Mouse (Mus musculus): ENCODE data around the gene Il1rap.

Il1rap gene

DNA sequence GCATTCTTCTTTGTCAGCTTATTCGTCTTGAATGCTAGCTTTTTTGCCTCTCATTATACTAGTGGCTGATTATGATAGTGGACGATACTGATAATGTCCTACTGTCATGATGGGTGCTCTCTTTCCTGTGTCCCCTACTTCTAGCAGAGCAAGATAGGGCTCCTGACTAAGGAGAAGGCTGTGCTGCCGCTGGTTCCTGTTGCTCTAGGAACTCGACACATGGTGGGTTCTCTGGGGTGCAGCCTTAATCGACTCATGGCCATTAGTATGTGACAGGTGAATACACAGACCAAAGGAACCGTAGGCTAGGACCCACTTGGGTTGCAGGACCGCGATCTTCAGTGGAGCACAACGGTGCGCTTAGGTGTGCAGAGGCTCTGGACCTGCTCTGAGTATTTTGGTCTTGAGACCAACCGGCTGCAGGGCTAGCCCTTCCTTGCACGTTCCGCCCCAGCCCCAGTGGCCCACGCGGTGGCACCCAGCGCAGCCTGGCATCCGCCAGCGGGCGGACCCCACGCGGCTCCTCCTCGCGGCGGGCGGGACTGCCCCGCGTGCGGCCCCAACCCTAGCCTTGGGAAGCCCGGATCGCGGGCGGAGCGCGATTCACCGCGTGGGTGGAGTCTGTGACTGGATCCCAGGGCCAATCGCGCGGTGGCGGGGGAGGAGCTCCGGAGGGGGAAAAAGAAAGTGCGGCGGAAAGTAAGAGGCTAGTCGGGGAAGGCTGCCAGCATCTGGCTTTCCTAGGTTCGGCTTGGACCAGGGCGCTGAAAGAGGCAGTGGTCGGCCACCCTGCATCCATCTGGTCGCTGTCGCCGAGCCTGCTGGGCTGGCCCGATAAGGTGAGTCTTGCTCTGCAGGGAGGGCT, at the start of gene Il1rap:
Il1rap (plus strand) TSS at position 657 of the 865 bp plus-strand sequence.
- DNase-seq = peak; percentile 81

DNA sequence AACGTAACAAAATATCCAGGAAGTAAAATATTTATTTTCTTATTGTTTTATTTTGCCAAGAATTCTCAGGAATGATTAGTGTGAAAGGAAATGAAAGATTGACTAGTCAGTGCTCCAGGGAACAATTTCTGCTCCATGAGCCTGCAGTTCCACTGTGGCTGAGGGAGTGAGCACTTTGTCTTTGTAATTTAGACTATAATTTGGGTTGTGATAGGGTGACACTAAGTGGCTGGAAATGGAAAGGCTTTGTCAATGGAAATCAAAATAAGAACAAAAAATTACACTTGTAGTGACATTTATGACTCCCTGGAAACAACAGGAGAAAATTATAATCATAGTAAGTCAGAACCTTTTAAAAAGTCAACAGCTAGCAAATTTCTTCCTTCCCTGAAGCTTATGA, 49.2 kb upstream of the Il1rap start:
- DNase-seq = no peak

DNA sequence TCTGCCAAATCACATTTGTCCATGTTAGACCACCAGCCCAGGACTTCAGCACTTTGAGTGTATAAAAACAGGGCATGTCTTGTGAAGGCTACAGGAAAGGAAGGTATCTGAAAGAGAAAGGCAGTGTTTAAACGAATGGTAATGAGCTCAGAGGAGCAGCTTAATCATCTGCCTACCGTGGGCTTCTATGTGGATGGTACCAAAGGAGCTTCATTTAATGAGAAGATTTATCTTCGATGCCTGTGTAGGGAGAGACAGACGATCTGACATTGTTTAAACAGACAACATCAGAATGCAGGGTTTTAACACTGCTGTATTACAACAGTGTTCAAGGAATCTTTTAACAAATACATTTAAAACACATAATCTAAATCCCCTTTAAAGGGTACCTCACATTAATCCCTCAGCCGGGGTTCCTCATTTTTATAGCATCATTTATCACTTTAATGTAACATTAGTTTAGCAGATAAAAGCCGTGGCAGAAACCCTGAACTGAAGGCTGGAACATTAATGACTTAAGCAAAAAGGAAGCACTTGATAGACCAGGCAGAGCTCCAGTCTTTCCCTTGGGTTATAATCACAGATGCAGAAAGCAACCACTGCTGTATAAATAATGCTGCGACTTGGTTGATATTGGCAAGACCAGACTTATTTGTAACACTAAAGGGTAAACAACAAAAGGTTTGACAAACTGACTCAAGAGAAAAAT, 35.2 kb upstream of the Il1rap start:
- no peak for DNase-seq

DNA sequence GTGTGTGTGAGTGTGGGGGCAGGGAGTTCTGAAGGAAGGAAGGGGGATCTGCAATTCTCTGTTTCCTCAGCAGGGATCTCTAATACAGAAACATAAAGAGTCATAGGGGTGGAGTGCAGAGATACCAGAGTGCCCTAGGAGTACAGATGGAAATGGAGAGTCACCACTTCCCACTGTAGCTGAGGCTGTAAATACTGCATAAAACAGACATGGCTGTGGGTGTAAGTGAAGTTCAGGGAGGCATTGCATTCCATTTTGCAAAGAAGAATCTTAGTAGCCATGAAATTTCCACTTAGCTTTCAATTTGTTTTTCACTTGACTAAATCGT, 34.7 kb upstream of the Il1rap start:
- DNase-seq = no peak

DNA sequence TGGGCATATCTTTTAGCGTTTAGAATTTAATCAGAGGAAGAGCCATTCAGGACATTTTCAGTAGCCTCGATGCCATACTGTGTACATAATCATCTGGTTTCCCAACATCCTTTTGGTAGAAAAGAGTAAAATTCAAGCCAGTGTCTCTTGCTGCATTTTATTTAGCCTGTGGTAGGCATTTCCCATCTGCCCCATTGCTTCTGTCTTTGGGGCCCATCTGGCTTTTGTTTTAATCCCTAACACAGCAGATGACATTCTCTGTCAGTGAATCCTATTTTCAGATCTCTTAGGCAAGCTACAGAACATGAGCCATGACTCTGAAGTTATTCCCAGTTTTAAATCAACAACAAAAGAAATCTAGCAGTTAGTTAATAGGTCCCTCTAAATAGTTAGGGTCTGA, 32.3 kb upstream of the Il1rap start:
- DNase-seq = no peak

DNA sequence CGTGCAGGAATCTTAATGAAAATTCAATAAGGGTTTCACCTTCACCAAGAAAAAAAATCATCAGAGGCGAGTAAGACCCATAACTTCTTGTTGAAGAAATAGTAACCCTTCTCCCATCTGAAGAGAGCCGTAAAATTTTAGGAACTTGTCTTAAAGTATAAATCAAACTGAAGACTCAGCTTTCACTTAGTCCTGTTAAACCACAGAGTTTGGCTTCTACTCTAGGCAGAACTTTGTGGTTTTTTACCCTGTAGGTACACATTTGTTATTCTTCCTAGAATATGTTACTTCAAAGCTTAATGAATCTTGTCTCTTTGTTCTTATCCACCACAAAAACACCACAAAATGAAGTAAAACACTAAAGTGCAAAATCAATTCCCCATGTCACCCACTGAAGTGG, 29.3 kb upstream of the Il1rap start:
- no peak for DNase-seq

DNA sequence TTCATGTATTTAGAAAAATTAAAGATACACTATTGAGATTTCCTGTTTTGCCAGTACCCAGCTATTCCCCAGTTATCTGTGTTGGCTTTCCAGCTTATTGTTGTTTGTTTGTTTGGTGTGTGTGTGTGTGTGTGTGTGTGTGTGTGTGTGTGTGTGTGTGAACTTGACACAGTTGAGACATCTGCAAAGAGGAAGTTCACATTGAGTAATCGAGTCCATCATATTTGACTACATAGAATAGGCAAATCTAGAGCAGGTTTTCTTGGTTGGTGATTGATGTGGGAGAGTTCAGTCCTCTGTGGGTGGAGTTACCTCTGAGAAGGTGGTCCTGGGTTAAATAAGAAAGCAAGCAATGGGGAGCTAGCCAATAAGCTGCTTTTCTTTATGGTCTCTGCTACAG, 22.7 kb upstream of the Il1rap start:
- DNase-seq = no peak

DNA sequence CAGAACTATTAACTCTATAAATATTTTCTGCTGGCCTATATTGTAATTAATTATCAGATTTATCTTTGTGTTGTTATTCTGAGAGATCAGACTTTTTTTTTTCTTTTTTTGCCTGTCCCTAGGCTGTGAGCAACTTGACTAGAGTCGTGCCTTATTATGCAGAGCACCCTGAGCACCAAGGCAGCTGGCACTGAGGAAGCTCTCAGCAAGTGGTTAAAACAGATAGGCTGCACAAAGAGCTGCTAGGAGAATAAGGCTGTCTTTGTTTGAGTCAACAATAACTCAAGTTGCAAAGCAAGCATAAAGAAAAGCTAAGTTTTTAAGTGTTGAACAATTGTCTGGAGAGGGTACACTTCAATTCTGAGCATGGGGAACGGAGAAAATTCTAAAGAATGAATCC, 19.8 kb upstream of the Il1rap start:
- no peak for DNase-seq

DNA sequence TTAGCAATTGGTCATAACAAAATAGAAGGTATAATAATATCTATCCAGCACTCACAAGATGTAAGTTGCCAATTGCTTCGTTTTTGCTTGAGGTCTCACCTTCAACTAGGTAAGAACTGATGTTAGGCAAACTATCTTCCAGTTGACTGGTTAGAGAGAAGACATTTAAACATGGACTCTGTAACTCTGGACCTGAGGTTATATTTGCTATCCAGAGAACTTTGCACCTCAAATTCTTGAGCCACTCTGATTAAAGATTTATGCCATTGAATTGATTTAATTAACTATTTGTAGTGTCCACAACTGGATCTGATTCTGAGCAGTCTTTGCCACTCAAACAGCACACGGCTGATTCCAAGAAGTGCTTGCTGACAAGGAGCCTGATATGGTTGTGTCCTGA, 18.7 kb upstream of the Il1rap start:
- DNase-seq = no peak

DNA sequence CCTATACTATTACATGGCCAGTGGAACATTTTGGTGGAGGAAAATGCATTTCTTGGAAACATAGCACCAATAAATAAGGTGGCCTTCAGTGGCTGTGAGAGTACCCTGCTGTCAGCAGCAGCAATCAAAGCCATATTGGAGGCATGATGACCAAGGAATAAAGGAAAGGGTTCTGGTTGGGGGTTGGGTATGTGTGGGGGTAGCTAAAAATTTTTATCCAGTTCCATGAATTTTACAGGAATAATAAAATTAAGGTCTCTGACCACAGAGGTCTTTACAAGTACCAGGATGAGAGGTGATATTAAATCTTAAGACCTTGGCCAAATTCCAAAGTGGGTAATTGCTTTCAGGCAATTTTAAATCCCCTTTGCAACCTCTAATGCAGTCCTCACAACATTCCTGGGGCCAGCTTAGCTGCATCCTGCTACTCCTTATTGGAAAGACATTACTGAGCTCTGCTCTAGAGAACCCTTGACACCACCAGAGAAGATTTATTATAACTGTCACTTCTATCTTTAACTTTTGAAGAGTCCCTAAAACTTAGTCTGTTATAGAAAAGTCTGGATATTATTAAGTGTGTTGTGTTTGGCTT, 12.0 kb upstream of the Il1rap start:
- no peak for DNase-seq

DNA sequence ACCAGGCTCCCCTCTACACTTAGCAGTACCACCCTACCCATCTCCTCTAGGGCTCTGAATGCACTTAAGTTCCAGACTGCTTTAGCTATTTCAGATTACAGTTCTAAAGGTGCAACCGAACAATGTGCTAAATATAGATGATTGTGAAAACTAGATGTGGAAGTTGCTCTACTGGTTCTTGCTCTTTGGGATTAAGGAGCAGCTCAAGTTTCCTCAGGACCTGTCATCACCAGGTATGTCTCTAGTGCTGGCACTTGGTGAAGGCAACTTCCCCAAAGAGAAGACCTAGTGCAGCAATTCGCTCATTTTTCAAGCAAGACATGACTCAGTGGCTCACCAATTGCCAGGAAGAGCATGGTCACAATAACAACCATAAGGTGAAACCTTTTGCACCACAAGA, 9.7 kb upstream of the Il1rap start:
- DNase-seq = no peak

DNA sequence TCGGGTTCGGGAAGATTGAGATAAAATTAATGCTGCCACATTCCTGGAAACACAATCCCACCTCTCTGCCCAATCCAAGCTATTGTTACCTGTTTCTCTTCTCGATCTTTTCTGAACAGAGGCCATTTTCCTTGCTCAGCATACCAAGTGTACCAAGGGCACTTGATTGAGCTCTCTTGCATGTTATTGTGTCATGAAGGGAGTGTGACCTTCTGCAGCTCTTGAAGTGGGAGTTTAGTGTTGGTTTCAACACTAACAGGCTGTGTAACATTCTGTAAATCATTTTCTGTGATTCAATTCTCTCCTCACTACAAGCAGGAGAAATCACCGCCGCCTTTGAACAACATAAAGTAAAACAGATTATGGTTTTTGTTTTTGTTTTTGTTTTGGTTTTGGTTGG, 7.3 kb upstream of the Il1rap start:
- DNase-seq = no peak

DNA sequence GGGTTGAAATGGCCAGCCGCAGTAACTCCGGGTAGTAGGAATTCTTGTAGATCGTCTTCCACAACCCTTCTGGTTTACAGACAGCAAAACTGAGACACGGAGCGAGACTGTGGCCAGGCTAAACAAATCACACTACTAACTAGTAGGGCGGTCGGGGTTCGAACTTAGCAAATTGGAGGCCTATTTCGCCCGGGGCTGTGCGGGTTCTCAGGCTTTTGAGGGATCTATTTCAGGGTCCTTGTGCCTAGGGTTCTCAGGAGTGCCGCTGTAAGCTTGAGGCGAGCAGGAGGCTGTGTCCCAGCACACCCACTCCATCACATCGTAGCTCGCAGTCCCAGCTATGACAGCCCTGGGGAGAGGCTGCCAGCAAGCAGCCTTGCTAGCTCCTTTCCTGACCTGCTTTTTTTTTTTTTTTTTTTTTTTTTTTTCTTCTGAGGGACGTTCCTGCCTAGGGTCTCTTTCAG, 441 bp downstream of the Il1rap start:
- no peak for DNase-seq

DNA sequence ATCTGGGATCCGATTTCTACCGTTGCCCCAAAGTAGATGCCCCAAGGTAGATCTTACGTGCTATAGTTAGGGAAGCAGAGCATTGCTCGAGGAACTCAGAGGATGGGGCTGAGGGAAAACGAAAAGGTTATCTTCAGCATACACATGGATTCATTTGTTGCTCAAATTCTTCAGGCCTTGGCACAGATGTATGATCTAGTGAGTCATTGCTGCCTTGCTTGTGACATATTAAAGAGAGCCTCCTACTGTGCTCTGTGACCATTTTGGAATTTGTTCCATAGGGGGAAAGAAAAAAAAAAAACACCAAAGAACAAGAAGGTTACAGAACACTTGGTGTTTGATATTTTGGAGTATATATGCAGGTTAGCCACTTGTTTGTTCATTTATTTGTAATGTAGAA, 4.3 kb downstream of the Il1rap start:
- no peak for DNase-seq

DNA sequence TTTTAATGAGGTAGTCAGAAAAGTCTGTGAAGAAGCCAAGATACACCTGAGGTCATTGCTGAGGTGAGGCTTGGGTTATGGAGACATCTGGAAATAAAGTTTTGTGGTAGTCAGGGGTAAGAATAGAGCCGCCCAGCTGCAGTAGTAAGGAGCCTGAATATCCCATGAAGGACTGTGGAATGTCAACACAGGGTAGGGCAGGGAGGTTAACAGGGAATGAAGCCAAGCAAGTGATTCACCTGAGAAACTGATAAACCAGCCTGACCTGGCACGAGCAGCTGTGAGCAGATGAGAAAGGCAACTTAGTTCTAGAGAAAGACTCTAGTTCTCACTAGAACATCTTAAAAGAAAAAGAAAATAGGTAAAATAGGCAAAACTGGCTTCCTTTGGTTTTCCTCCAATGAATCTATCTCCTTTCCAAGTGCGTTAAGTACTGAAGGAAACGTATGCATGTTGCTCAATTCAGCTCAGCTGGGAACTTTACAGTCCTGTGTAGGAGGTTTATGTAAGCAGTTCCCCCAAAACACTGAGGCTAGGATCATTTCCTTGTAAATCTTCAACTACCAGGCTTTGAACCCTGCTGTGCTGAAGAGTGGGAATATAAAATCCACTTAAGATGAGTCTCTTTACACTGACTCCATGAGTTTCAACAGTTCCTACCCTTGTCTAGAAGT, 9.5 kb downstream of the Il1rap start:
- DNase-seq = no peak

DNA sequence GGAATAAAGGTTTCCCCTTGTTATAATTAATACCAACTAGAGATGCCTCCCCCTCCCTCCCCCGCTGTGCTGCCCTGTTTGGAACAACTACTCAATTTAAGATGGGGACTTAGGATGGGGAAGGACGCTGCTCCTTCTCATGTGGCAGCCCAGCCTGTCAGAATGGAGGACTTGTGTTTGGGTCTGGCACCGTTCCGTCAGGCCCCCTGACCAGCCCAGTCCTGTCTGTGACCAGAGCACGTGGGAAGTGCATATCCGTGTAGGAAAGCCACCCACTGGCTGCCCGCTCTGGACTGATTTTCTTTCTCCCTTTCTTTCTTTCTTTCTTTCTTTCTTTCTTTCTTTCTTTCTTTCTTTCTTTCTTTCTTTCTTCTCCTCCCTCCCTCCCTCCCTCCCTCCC, 14.9 kb downstream of the Il1rap start:
- DNase-seq = no peak

DNA sequence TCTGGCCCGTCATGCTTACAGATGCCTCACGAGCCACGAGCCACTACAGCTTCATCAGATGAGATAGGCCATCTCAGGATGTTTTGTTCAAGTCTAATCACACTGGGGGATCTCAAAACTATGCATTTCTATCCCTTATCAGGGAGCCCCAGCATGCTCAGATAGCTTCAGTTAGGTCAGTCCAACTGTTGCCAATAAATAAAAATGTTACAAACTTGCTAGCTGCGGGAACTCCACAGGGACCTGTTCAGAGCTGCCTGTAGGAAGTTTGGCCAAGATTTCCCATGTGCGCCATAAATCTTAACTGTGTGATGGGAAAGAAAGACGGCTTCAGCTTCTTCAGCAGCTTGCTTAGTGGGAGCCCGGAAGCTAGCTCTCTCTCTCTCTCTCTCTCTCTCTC, 15.8 kb downstream of the Il1rap start:
- no peak for DNase-seq

DNA sequence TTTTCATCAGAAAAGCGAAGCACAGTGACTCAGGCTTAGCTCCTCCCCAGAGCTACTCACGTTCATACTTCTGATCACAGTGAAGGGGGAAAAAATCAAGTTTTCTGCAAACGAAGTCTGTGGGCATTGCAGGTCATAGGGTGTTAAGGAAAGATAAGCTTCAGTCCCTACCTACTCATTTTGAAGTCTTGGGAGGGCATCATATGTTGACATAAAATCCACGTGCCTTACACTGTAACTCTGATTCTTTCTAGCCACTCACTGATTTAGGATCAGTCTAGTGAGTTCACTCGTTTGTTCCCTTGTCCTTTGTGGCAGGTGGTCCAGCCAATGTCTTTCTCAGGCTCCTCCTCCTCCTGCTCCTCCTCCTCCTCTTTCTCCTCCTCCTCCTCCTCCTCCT, 17.1 kb downstream of the Il1rap start:
- no peak for DNase-seq

DNA sequence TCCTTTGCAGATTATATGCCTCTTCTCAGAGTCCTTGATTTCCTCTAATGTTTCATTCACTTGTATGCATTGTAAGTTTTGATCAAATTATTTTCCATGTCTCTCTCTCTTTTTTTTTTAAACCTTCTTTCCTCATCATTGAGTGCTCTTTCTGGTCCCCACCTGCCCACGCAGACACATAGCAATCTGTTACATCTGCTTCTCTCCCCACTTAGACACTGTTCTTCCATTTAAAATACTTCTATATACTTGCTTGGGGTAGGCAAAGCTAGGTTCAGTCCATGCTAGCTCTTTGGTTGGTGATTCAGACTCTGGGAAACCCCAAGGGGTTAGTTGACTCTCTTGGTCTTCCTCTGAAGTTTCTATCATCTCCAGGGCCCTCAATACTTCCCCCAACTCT, 20.0 kb downstream of the Il1rap start:
- DNase-seq = no peak

DNA sequence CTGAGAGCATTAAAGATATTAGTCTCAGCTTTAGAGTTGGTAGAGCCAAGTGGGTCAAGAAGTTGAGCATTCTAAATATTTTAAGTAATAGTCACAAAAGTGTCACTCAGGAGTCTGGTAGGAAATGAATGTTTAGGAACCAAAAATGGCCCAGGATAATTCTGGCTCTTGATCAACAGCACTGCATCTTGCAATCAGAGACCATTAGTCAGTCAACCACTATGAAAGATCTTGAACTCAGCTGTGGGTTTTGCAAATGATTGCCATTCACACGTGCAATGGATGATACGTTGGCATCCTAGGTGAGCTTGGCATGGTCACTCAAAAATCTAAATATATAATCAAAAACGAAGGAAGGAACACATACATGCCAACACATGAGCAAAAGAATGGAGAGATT, 23.1 kb downstream of the Il1rap start:
- DNase-seq = no peak

DNA sequence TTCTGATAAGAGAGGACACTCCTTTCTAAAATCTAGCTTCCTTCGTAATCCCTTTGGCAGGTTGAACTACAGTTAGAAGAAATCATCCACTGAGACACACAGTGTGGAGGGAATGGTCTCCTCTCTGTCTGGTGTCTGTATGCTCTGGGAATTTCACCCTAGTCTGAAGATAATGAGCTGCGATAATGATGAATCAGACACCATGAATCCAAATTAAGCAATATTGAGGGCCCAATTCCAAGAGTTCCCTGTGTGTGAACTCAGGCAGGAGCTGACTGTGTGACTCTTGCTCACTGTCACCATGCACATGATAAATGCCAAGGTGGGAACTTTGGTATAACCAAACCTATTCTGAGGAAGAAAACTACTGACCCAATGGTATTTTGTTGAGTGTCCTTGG, 26.5 kb downstream of the Il1rap start:
- DNase-seq = no peak

DNA sequence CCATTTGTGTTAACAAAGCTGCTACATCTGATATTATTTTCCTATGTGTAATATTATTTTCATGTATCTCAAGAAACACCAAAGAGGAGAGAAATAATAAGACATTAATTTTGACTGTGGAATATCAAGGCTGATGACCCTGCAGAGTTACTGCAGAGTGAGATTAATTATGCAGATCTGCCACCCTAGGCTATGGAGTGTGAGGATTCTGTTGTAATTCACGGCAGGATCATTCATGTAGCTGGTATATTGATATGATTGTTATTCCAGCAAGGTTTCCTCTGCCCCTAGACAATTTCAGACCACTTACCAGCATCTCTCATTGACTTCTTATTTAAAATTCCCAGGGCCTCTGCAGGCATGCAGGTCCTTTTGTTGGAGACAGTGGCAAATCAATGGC, 29.0 kb downstream of the Il1rap start:
- no peak for DNase-seq

DNA sequence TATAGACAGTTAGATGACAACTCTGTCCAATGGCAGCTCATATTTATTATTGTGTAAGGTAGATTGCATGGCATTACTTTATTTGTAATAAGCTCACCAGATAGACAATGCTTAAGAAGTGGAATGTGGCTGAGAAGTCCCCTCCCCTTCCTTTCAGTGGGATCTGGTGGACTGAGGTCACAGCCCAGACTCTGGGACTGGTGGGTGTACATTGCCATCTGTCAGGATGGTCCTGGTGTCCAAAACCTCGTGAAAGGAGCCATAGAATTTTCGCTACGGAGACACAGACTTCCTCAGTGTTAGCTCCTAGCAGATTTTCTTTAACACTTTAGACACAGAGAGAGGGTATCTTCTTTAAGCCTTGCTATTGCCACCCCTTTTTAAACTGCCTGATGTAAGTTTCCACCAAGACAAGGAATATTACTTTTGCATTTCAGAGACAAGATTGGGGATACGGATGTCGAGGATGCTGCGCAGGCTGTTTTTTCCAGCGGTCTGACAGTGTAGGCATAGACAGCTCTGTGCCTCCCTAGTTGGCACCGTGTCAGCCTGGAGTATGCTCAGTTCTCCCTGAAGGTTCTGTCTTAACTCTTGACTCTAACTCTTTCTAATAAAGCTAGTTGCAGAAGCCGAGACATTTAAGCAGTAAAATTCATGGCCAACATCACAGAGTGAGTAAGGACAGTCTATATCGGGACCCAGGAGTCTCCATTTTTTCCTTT, 31.2 kb downstream of the Il1rap start:
- no peak for DNase-seq

All from cerebellum, adult 11 months (tissue).